14 mouse cellular contexts compared by ENCODE assay signal in genomic region chr17:26594171-26594570, GRCm38 (mm10). TPM values are rescaled to one million over a fixed set of nuclear protein-coding genes. Genes with fewer than 3 reads are reported as not detected.
DNase-seq lines count a peak whose midpoint lies in the region; ATAC-seq lines count a peak whose summit lies in the region.
"Had no signal": no experiment of that assay in that cellular context is flagged by ENCODE, and none has a peak within 500 bp of the region (broad histone marks: within the 10 kb centered on the region; RNA-seq: fewer than 3 reads in every experiment).

No protein-coding gene starts in this region.

- H3K27me3 ChIP-seq in heart, embryonic 12.5 days (replicated peaks): no peaks in the 10 kb centered on the region
- H3K27me3 ChIP-seq in liver, embryonic 12.5 days (replicated peaks): no peaks in the 10 kb centered on the region
- H3K27me3 ChIP-seq in liver, embryonic 11.5 days (replicated peaks; ENCODE audit: control insufficient read depth, insufficient read depth, low read length): no peaks in the 10 kb centered on the region
- H3K27me3 ChIP-seq: hindbrain, embryonic 15.5 days; neural tube, embryonic 13.5 days had no signal

- no peak for DNase-seq in heart, adult 18-20 months
- no peak for DNase-seq in liver, embryonic 11.5 days (ENCODE audit: low spot score)
- peak; percentile 5 for DNase-seq in T-cell, adult 2 months (ENCODE audit: low spot score)
- peak; percentile 50 for DNase-seq in thymus, postnatal 4 days
- no peak for DNase-seq in ovary, postnatal 14 days (ENCODE audit: low spot score)
- DNase-seq: adrenal gland, postnatal 36 days; kidney, adult 2 months; liver, postnatal 0 days; right cerebral cortex, postnatal 4 days had no signal

- H3K9me3 ChIP-seq in heart, embryonic 12.5 days (replicated peaks): no peaks in the 10 kb centered on the region
- H3K9me3 ChIP-seq in liver, embryonic 12.5 days (replicated peaks): no peaks in the 10 kb centered on the region
- no peaks in the 10 kb centered on the region for H3K9me3 ChIP-seq in liver, embryonic 11.5 days (ENCODE audit: control insufficient read depth, low read length)
- H3K9me3 ChIP-seq: embryonic facial prominence, embryonic 10.5 days; hindbrain, embryonic 15.5 days; neural tube, embryonic 13.5 days had no signal

- WGBS in heart, embryonic 12.5 days: 67% methylated on average over 7 of the region's 7 CpGs
- WGBS in liver, embryonic 12.5 days (ENCODE audit: insufficient replicate concordance): 66% methylated on average over 7 of the region's 7 CpGs
- 78% methylated on average over 7 of the region's 7 CpGs for WGBS in liver, embryonic 11.5 days

- H3K4me1 ChIP-seq in heart, embryonic 12.5 days (replicated peaks): peaks cover 65% of the 10 kb centered on the region
- peaks cover 34% of the 10 kb centered on the region for H3K4me1 ChIP-seq in liver, embryonic 12.5 days
- peaks cover 23% of the 10 kb centered on the region for H3K4me1 ChIP-seq in liver, embryonic 11.5 days (replicated peaks; ENCODE audit: control insufficient read depth, insufficient read depth, low read length)

- ATAC-seq in heart, embryonic 12.5 days (ENCODE audit: insufficient number of reproducible peaks, low FRiP score): no peak
- no peak for ATAC-seq in liver, embryonic 12.5 days
- no peak for ATAC-seq in liver, embryonic 11.5 days (replicated peaks; ENCODE audit: low FRiP score)
- ATAC-seq: liver, postnatal 0 days had no signal

- no peak overlapping the region for H3K4me2 ChIP-seq in heart, embryonic 12.5 days
- H3K4me2 ChIP-seq in liver, embryonic 12.5 days: no peak overlapping the region
- H3K4me2 ChIP-seq in liver, embryonic 11.5 days: no peak overlapping the region
- H3K4me2 ChIP-seq: hindbrain, embryonic 15.5 days; neural tube, embryonic 13.5 days had no signal

- H3K36me3 ChIP-seq in heart, embryonic 12.5 days: peaks cover 16% of the 10 kb centered on the region; the same call in 1 of the 2 replicates
- peaks cover 11% of the 10 kb centered on the region; the same call in 1 of the 2 replicates for H3K36me3 ChIP-seq in liver, embryonic 12.5 days
- H3K36me3 ChIP-seq in liver, embryonic 11.5 days (ENCODE audit: control insufficient read depth, insufficient read depth, low read length): no peaks in the 10 kb centered on the region

- H3K9ac ChIP-seq in heart, embryonic 12.5 days: no peak overlapping the region
- no peak overlapping the region for H3K9ac ChIP-seq in liver, embryonic 12.5 days
- H3K9ac ChIP-seq in liver, embryonic 11.5 days (ENCODE audit: low read depth, low read length): no peak overlapping the region
- H3K9ac ChIP-seq: hindbrain, embryonic 15.5 days; liver, postnatal 0 days; neural tube, embryonic 13.5 days had no signal

- no peak overlapping the region for H3K4me3 ChIP-seq in heart, embryonic 12.5 days
- no peak overlapping the region for H3K4me3 ChIP-seq in liver, embryonic 12.5 days
- H3K4me3 ChIP-seq in liver, embryonic 11.5 days (ENCODE audit: low read depth, low read length): no peak overlapping the region
- H3K4me3 ChIP-seq: embryonic facial prominence, embryonic 10.5 days; hindbrain, embryonic 15.5 days; neural tube, embryonic 13.5 days had no signal

- peak overlapping the region; percentile 99 for H3K27ac ChIP-seq in heart, embryonic 12.5 days (ENCODE audit: poor library complexity, severe bottlenecking)
- H3K27ac ChIP-seq in liver, embryonic 12.5 days: 0 out of 2 replicates have a peak overlapping the region, but pooled peaks have one; percentile 18
- no peak overlapping the region for H3K27ac ChIP-seq in liver, embryonic 11.5 days (ENCODE audit: low read depth, low read length)
- H3K27ac ChIP-seq: embryonic facial prominence, embryonic 10.5 days; hindbrain, embryonic 15.5 days; neural tube, embryonic 13.5 days had no signal

RNA-seq across cellular contexts. Expression of gene Dusp1, which starts 32.2 kb away (rescaled TPM):
- 36.2 and 38.7 TPM in 2 replicates for polyA plus RNA-seq in heart, embryonic 12.5 days (2016; fragmentation: Nextera tagmentation; extraction: Ambion mirVana)
- 10 to 100 TPM; 50.3 to 57.1 TPM for total RNA-seq in heart, adult 18-20 months (2021)
- polyA plus RNA-seq in liver, embryonic 12.5 days (2016; fragmentation: Nextera tagmentation; extraction: Ambion mirVana): 28.6 and 28.7 TPM in 2 replicates
- 18.6 and 22.7 TPM in 2 replicates for polyA plus RNA-seq in liver, embryonic 11.5 days (2014; fragmentation: Nextera tagmentation; extraction: Ambion mirVana)

RNA-seq across cellular contexts. Expression of gene Ergic1, which starts 32.9 kb away (rescaled TPM):
- 115 and 121 TPM in 2 replicates for polyA plus RNA-seq in heart, embryonic 12.5 days (2016; fragmentation: Nextera tagmentation; extraction: Ambion mirVana)
- 10 to 100 TPM; 50.4 to 56.6 TPM for total RNA-seq in heart, adult 18-20 months (2021)
- polyA plus RNA-seq in liver, embryonic 12.5 days (2016; fragmentation: Nextera tagmentation; extraction: Ambion mirVana): 44.6 and 45.7 TPM in 2 replicates
- polyA plus RNA-seq in liver, embryonic 11.5 days (2014; fragmentation: Nextera tagmentation; extraction: Ambion mirVana): 89.5 and 96.1 TPM in 2 replicates

Comparison
In these comparisons a context has a peak if more than half of its experiments do, and no peak if none do; other contexts are left out.
1. DNase-seq: peak in T-cell, adult 2 months (single experiment) and thymus, postnatal 4 days (single experiment); none in heart, adult 18-20 months (0 of 2), liver, embryonic 11.5 days (single experiment) and ovary, postnatal 14 days (single experiment).